Mouse (Mus musculus) cerebellum, postnatal 36 days (tissue): ENCODE measurements around the gene Cyp1a1.

Experiments
- DNase-seq, 2 experiments: peaks; one replicate each; pipeline ENCODE4 v3.0.0; 2021 to 2022; ENCODE audit warnings: mixed read lengths in 2 of 2

The Cyp1a1 gene

DNA sequence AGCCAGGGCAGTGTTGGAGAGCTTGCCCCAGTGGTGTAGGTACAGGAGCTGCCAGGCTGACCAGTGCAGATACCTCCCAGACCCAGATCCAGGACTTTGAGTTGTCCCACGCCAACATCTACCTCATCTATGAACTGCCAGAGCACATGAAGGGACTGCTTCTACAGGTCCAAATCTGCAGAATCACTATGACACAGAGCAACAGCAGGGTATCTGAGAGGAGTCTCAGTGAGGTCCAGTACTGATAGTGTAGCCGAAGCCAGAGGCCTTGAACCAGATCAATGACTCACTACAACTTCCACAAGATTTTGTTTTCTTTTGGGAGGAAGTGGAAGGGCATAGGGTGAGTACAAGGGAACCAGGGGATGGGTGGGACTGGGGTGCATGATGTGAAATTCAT is at the start of gene Cyp1a1:
Cyp1a1 (plus strand) TSS at position 178 of the 400 bp plus-strand sequence.
- DNase-seq: no peak

DNA sequence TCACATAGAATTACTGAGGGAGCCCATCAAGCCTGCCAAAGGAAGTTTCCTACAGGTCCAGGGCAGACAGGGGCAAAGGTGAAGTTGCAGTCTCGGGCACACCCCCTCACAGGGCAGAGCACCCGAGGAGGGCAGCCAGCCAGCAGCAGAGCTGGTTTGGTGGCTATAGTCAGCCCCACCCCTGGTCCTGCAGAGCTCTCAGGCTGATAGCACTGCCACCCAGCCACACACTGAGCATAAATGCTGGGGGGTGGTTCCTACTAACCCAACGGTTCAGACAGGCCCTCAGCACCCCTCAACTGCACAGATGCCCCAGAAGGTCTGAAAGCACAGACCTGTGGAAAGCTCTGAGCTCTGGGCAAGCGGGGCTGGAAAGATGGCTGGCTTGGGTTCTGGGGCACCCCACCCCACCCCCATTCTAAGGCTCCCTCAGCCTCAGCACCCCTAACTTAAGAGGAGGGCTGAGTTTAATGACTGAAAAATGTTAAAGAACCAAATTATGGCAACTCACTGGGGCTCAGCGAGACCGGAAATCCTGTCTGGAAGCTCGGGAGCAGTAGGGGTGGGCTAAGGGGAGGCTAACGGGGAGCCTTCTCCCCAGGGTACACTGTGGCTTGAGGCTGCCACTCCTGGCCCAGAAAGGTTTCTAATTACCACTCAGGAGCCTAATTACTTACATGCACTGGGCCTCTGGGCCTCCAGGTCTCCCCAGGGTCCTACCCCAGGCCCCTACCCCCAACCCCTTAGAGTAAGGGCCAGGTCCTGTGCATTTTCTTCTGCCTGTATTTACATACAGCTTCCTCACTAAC is 48.9 kb upstream of the Cyp1a1 start:
- DNase-seq: no peak

DNA sequence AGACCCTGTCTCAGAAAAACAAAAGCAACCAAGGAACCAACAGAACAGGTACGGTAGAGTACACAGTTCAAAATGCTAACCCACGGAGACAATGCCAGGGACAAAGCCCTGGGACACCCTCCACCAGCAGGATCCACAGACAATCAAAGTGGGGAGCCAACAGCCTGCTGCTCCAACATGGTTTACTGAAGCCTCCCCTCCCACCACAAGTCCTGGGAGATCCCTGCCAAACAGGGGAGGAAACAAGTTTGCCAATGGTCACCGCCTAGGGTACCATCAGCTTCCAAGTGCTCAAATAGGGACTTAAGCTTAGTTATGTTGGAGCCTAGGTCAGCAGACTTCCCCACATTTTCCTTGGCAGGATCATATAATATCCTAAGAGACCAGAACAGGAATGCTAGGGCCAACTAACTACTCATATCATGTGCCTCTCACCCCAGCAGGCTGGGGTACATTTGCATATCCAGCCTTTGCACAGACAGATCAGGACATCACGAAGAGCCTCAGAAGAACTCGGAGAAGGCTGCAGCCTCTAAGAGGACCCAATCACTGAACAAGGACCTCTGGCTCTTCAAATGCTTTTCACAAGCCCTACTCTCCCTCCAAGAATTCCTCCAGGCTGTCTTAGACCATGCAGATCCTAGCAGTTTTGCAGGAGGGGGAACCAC is 47.9 kb upstream of the Cyp1a1 start:
- no peak for DNase-seq

DNA sequence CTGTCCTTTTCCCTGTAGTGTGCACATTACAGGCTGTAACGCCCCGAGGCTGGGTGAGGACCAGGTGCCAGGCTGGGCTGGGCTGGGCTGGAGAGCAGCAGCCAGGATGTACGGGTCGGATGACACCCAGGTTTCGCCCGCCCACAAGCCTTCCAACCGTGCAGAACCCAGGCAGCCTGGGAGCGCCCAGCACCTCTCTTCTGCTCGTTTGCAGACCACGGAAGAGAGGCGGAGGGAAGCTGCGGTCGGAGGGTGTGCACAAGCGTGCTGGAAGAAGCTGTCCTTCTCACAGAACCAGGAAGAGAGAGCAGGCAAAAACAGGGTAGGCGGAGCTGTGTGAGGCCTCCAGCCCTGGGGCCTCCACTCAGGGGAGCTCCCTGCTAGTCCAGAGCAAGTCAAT is 47.3 kb upstream of the Cyp1a1 start:
- no peak for DNase-seq

DNA sequence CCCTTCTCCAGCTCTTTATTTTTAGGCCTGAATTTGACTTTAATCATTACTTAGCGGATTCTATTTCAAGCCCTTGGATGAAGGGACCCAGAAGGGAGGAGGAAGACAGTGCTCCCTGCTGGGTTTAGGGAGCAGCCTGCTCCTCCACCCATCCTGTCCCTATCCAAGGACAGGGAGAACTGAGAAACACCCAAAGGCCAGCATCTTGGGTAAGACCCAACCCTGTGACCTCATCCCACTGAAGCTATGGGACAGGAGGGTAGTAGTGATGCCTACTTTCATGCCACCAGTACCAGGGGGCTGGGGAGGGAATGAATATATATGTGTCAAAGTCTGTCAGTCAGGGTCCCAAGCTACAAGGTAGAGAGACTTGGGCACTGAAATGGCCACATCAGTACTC is 46.7 kb upstream of the Cyp1a1 start:
- DNase-seq: no peak

DNA sequence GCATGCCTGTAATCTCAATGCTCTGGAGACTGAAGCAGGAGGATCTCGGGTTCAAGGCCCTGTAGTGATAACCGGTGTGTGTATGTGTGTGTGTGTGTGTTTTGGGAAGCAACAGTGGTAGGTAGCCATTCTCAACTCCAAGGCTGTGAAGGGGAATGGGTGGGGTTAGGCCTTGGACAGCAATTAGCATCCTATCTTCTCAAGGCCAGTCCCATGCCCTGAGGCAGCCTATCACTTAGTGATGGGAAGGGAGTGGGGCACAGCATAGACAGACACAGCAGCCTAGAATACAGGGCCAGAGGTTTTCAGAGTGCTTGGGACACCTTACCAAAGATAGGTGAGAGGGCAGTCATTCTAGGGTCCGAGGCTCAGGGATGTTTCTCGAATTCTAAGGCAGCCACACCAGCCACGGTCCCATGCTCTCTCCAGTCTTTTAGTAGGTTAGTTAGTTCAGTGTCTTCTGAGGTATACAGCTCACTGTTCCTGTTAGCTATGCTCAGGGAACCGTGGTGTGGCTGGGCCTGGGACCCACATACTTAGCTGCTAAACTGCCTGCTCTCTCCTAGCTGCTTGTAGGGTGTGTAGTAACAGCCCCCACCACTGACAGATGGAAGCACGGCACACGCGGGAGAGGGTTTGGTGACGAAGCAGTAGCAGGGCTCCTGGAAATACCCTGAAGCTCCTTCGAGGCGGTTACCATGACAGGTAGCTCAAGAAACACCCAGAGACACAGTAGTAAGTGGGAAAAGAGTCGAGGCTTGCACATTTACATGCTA is 45.8 kb upstream of the Cyp1a1 start:
- no peak for DNase-seq

DNA sequence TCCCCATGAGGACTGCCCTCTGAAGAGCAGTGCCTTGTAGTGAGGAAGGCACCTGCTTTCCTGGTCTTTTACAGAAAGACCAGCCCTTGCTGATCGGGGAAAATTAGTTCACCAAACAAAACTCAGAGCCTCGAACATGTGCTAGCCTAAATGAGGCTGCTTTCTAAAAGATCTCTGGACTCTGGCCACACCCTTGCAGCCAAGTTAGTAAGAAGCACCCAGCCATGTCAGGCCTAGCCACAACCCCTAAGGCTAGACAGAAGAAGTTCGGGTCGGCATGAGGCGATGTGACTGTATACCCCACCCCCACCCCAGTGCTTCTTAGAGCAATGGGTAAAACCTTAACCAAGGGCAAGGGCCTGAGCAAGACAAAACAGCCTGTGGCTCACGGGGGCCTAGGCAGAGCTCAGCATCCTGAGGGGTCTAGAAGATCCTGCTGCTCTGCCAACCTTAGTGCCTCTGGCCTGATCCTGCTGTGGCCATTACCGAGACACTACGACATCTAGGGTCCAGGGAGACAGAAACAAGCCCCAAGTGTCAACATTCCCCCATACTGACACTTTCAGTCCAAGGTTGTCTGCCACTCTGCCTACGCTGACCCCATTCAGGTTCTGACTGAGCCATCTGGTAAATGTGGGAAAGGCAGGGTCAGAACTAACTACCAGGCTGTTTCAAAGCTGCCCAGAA is 44.4 kb upstream of the Cyp1a1 start:
- DNase-seq: no peak

DNA sequence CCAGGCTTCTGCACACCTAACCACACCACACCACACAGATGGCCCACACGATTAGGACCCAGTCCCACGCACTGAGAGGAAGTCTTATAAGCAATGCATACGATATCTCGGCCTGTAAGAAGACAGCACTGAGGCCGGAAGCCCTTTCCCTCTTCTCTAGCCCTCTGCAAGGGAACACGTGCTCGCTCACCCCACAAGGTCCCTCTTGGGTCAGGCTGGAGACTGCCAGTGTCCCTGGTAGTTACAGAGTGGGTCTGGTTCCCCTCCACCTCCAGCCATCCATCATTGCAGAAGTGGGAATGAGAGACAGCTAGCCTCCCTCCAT is 43.9 kb upstream of the Cyp1a1 start:
- DNase-seq: no peak

DNA sequence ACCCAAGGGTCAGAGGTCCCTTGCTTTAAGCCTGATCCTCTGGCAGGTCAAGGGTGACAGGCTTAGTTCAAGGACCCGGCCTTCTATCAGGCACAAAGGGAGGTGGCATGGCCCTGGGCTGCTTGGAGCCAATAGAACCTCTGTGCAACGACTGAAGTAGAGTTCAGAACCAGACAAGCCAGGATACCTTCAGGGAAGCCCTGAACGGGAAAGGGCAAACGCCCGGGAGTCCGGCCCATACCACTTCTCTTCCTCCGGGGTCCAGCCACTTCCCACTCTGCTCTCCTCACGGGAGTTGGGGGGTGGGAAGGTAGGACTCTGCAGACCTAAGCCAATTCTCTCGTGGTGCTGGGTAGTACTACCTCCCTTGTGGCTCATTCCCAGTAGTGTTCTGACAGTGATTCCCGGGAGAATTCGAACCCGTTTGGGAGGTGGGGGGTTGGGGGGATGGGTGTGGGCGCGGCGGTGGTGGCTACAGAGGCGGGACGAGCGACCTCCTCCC is 43.2 kb upstream of the Cyp1a1 start:
- DNase-seq: no peak

DNA sequence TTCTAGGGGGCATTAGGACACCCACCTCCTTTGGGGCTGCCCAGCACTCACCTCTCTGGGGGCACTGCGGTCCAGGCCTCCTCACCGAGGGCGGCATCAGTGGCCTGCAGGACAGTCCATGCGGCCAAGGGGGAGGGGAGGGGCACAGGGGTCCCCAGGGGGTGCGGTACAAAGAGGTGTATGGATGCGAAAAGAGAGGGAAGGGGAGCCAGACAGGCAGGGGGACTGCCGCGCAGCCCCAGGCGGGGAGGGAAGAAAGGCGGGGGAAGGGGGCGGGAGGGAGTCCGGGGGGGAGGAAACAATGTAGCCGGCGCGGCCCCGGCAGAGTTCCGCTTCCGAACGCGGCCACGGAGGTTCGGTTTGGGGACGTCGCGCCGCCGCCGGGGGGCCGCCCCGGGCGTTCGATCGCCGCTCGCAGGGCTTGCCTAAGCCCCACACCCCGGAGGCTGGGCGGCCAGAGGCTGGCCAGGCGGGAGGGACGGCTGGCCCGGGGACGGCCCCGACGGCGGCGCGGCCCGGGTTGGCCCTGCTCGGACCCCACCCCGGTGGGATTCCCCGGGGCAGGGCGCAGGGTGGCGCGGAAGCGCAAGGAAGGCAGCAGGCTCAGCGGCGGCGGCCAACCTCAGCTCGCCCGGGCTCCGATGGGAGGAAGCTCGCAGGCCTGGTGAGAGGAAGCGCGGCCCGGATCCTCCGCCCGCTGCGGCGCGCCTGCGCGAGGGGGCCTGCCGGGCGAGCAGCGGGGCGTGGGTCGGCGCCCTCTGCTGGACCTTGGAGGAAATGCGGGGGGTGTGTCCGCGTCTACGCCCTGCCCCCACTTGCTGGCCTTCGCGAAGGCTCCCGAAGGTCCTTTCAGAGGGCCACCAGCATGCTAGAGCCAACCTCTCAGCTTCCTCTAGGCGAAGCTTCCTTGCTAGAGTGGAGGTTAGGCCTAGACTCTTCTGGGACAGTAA is 42.5 kb upstream of the Cyp1a1 start:
- peak; percentile 89 to 93 for DNase-seq

DNA sequence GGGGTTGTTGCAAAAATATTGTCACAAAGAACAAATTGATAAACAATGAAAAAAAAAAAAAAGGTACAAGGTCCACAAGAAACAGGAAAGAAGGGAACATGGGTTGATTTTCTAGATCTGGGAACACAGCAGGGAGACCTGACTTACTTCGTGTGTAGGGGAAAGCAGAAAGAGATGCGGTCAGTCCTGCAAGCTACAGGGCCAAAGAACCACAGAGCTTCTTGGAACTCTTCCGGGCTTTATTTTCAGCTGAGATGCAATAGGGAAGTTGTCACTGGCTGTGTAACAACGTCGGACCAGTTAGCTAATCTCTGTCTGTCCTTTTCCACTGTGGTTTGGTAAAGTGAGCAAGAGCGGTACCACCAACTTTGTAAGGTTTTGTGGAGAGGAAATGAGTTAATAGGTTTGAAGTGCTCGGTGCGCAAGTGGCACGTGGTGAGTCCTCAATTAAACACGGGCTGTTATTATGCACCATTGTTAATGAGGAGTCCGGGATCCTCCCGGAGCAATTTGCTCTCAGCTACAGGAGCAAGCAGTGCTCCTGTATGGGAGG is 41.1 kb upstream of the Cyp1a1 start:
- no peak for DNase-seq

DNA sequence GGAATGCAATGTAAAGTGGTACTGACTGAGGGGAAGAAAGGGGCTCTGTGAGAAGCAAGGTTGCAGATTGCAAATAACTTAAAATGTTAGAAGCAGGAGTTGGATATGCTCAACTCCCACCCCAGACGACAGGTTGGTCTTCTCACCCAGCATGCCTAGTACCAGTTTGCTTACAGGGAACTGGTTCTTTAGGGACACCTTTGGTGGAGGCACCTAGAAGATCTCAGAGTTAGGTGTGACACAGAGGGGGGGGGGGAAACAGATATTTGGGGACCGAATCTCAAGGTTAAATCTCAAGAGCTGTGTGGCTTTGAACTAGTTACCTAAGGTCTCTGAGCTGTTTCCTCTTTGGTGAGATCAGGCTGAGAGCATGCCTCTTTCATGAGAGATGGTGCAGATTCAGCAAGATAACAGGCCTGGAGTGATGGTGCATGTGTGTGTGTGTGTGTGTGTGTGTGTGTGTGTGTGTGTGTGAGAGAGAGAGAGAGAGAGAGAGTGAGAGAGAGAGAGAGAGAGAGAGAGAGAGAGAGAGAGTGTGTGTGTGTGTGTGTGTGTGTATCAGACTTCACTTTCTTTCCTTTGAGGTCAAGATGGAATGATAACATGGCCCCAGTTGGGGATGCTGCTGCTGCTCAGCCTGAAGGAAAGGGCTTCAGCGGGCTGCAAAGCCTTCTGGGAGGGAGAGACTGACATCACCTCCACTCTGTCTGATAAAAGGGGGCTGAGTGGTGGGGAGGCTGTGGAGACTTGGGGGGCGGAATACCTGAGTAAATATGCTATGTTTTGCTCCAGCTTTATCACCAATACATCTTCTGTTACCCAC is 40.2 kb upstream of the Cyp1a1 start:
- no peak for DNase-seq

DNA sequence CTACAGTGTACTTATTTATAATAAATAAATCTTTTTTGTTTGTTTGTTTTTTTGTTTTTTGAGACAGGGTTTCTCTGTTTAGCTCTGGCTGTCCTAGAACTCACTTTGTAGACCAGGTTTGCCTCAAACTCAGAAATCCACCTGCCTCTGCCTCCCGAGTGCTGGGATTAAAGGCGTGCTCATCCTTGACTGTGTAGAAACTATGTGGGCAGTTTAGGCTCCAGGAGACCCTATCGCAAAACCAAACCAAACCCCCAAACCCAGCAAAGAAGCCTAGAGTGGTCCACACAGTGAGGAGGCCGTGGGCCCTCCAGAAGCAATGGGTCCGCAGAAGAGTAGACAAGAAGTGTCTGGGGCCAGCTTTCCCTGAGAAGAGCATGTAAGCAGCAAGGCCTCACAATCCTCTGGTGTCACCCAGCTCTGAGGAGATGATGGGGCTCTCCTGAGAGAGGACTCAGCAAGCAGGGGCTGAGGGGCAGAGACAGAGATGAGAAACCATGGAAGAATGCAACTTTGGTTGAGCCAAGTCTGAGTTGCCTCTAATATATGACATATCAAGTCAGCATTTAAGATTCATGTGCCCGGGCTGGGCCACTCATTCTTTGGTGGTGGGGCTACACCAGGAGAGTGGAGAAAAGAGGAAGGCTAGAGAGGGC is 37.5 kb upstream of the Cyp1a1 start:
- no peak for DNase-seq

DNA sequence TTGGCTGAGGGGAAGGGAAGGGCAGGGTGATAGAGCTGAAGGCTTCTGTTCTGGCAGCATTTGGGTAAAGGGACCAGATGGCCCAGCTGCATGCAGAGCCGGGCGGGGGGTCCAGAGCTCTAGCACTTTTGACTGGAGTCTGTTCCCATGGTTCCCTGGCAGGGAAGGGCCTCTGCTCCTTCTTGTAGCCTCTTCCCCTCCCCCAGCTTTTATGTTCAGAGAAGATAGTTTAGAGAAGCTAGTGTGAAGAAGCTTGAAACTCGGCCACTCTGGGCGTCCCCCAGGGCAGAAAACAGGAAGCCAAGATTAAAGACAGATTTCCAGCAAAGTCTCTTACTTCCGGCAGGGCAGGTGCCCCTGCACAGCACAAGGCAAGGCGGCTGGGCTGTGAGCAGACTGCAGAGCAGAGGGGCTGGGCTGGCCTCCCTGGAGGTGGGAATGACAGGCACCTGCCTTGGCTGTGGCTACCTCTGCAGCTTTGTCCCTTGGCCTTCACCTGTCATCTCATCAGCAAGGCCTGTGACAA is 36.9 kb upstream of the Cyp1a1 start:
- DNase-seq: peak in 1 of 2 experiments; percentile 46

DNA sequence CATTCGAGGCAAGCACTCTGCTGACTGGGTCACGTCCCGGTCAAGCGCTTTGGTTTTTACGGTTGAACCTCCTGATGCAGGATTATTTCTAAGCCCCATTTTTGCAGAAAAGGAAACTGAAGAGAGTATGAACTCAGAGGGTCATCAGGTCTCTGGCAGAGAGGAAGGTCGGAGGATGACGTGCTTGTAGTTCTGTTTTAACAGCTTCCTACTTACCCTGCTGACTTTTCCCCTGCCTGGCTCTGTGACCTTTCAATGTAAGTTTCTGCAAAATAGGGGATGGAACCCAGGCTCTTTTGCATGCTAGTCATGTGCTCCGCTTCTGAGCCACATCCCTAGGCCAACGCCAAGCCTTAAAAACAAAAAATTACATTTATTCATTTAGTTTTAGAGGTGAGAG is 35.4 kb upstream of the Cyp1a1 start:
- no peak for DNase-seq

DNA sequence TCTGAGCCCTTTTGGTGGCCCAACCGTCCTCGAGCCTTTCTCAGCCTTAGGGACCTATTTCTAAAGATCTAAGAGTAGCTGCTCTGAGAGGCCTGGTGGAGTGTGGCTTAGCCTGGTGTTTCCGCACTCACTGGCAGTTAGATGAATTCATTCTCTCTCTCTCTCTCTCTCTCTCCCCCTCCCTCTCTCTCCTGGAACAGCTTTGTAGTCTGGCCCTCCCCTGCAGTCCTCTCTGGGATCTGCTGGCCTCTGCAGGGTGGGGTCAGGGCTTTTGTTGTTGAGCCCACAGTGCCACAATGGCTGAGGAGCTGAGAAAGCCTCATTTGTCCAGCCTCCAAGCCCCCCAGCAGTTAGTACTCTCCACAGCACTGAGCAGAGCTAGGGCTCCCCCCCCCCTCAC is 34.9 kb upstream of the Cyp1a1 start:
- no peak for DNase-seq

DNA sequence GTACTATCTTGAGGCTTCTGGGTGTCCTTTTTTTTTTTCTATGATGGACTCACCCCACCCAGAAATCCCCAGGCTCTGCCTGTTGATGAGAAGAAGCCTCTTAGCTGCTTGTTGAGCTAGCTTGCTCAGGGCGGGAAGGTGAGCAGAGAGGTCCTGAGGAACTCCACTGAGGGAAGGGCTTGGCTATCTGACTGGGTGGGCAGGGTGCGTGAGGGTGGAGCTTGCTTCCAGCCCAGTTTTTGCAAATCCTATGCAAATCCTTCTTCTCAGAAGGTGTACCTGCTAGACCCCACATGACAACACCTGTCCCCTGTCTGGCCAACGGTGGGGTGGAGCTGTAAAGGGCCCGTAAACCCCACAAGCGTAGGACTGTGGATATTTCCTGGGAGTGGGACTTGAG is 34.4 kb upstream of the Cyp1a1 start, which contains the start of gene Csk:
Csk (minus strand) TSS at position 349 of the 400 bp plus-strand sequence.
- DNase-seq: no peak

DNA sequence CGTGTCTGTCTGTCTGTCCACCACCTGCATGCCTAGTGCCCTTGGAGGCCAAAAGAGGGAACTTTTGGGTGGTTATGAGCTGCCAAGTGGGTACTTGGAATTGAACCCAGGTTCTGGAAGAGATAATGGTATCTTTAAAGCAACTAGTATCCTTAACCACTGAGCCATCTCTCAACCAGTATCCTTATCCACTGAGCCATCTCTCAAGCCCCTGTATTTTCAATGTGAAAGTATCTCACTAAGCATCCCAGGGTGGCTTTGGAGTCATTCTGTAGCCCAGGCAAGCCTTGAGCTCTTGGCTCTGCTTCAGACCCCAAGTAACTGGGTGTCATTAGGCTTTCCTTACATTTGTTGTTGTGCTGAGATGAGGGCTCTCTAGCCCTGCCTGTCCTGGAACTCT is 32.8 kb upstream of the Cyp1a1 start:
- DNase-seq: no peak

DNA sequence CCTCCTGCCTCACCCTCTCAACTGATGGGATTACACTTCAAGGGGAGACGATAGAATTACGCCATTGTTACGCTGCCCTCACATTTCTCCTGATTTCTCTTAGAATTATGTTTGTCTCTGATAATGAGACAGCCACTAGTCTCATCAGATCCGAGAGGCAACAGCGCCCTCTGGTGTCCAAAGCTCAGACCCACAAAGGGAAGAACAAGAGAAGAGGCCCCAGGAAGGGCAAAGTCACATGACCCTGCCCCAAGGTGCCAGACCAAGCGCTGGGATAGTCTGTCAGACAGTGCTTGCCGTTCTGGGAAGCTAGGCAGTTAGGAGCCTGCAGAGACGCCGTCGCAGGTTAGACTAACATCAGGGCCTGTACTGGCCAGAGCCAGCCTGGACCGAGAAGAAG is 32.0 kb upstream of the Cyp1a1 start:
- peak; percentile 95 to 98 for DNase-seq
